In genomic region chr3:87765631-87766283, GRCm38 (mm10) we compare ENCODE assay signal across 11 mouse cellular contexts. TPM values are rescaled to one million over a fixed set of nuclear protein-coding genes. Genes with fewer than 3 reads are reported as not detected.
DNase-seq lines count a peak whose midpoint lies in the region; TF ChIP-seq lines count a peak whose summit lies in the region.
"Had no signal": no experiment of that assay in that cellular context is flagged by ENCODE, and none has a peak within 500 bp of the region (broad histone marks: within the 10 kb centered on the region; RNA-seq: fewer than 3 reads in every experiment).

No protein-coding gene starts in this region.

- no peak for DNase-seq in heart, embryonic 10.5 days (ENCODE audit: low spot score)
- DNase-seq in heart, postnatal 4 days, result no peak
- DNase-seq in thymus, postnatal 4 days, result peak; percentile 36
- no peak for DNase-seq in thymus, adult 18-20 months
- DNase-seq in limb, embryonic 10.5 days (ENCODE audit: low spot score), result no peak
- DNase-seq in retina, embryonic 14.5 days (ENCODE audit: low spot score), result no peak
- no peak for DNase-seq in layer of hippocampus, adult 9-11 months
- no peak for DNase-seq in thymus, adult 2 months
- DNase-seq: cerebellum, adult 9-10 months; gastrocnemius, postnatal 14 days had no signal

- no peak overlapping the region for H3K4me3 ChIP-seq in heart, embryonic 10.5 days
- H3K4me3 ChIP-seq in limb, embryonic 10.5 days, result peak overlapping the region; percentile 16; the same call in 1 of the 2 replicates
- H3K4me3 ChIP-seq in thymus, adult 2 months (ENCODE audit: control insufficient read depth, insufficient read depth, low read length), result no peak overlapping the region
- H3K4me3 ChIP-seq: myocyte had no signal

- H3K4me1 ChIP-seq in heart, embryonic 10.5 days, result peaks cover 58% of the 10 kb centered on the region
- H3K4me1 ChIP-seq in limb, embryonic 10.5 days, result peaks cover 85% of the 10 kb centered on the region
- H3K4me1 ChIP-seq in thymus, adult 2 months (replicated peaks; ENCODE audit: control insufficient read depth, insufficient read depth, low read length), result peaks cover 25% of the 10 kb centered on the region

- 66% methylated on average over 5 of the region's 5 CpGs for WGBS in heart, embryonic 10.5 days
- 73% methylated on average over 5 of the region's 5 CpGs for WGBS in limb, embryonic 10.5 days
- whole genome bisulfite sequencing in thymus, adult 2 months, result 86% methylated on average over 5 of the region's 5 CpGs

- H3K36me3 ChIP-seq in heart, embryonic 10.5 days, result no peaks in the 10 kb centered on the region
- H3K36me3 ChIP-seq in limb, embryonic 10.5 days, result no peaks in the 10 kb centered on the region
- H3K36me3 ChIP-seq in thymus, adult 2 months (ENCODE audit: control insufficient read depth, insufficient read depth, low read length), result no peaks in the 10 kb centered on the region

- H3K27me3 ChIP-seq in heart, embryonic 10.5 days (ENCODE audit: insufficient read depth, poor library complexity, severe bottlenecking), result peaks cover 53% of the 10 kb centered on the region
- peaks cover 18% of the 10 kb centered on the region for H3K27me3 ChIP-seq in limb, embryonic 10.5 days (ENCODE audit: low read depth, poor library complexity, severe bottlenecking)
- no peaks in the 10 kb centered on the region; the same call in 1 of the 2 replicates for H3K27me3 ChIP-seq in thymus, adult 2 months (ENCODE audit: control insufficient read depth, insufficient read depth, low read length)

- H3K9me3 ChIP-seq in heart, embryonic 10.5 days, result no peaks in the 10 kb centered on the region
- H3K9me3 ChIP-seq in limb, embryonic 10.5 days (replicated peaks), result no peaks in the 10 kb centered on the region

- H3K27ac ChIP-seq in heart, embryonic 10.5 days, result peak overlapping the region; percentile 84; the same call in 1 of the 2 replicates
- H3K27ac ChIP-seq in limb, embryonic 10.5 days, result peak overlapping the region; percentile 87
- no peak overlapping the region for H3K27ac ChIP-seq in thymus, adult 2 months (ENCODE audit: control insufficient read depth, insufficient read depth, low read length)

- no peak for TF ChIP-seq CTCF in thymus, adult 2 months (IDR thresholded peaks at IDR 0.05; ENCODE audit: borderline replicate concordance, control insufficient read depth, extremely low read depth, insufficient read depth, low read length, poor library complexity)

- no peak for TF ChIP-seq POLR2A in thymus, adult 2 months (IDR thresholded peaks at IDR 0.05; ENCODE audit: control insufficient read depth, extremely low read depth, insufficient read depth, low read length, poor library complexity)

RNA-seq across cellular contexts. Expression of gene Lrrc71, which starts 17.3 kb away (rescaled TPM):
- polyA plus RNA-seq in heart, embryonic 10.5 days (2016; fragmentation: Nextera tagmentation; extraction: Ambion mirVana), result 0.30 and 0.63 TPM in 2 replicates
- under 1 TPM; 0.50 to 0.57 TPM for total RNA-seq in heart, postnatal 4 days (2021)
- 0.31 and 0.43 TPM in 2 replicates for polyA plus RNA-seq in limb, embryonic 10.5 days (2016; fragmentation: Nextera tagmentation; extraction: Ambion mirVana)
- polyA plus RNA-seq in thymus, adult 2 months (2012; rRNA removed), result 0.39 and 0.56 TPM in 2 replicates

RNA-seq across cellular contexts. Expression of gene Ntrk1, which starts 29.2 kb away (rescaled TPM):
- polyA plus RNA-seq in heart, embryonic 10.5 days (2016; fragmentation: Nextera tagmentation; extraction: Ambion mirVana), result 0.05 and 0.68 TPM in 2 replicates
- under 1 TPM; 0.09 to 0.10 TPM for total RNA-seq in heart, postnatal 4 days (2021)
- 0.28 and 0.29 TPM in 2 replicates for polyA plus RNA-seq in limb, embryonic 10.5 days (2016; fragmentation: Nextera tagmentation; extraction: Ambion mirVana)
- polyA plus RNA-seq in thymus, adult 2 months (2012; rRNA removed), result 0.67 and 0.89 TPM in 2 replicates
- total RNA-seq: gastrocnemius, postnatal 14 days had no signal
- polyA plus RNA-seq: myocyte had no signal

RNA-seq across cellular contexts. Expression of gene Insrr, which starts 31.0 kb away (rescaled TPM):
- polyA plus RNA-seq in heart, embryonic 10.5 days (2016; fragmentation: Nextera tagmentation; extraction: Ambion mirVana), result 0.07 TPM in 1 of 2 replicates, not detected in the other
- under 1 TPM in 1 of 2 experiments, not detected in 1; 0.07 TPM for total RNA-seq in heart, postnatal 4 days (2021)
- polyA plus RNA-seq in limb, embryonic 10.5 days (2016; fragmentation: Nextera tagmentation; extraction: Ambion mirVana), result 0.05 and 0.16 TPM in 2 replicates
- 0.58 and 0.64 TPM in 2 replicates for polyA plus RNA-seq in thymus, adult 2 months (2012; rRNA removed)
- polyA plus RNA-seq: myocyte had no signal

RNA-seq across cellular contexts. Expression of gene Pear1, which starts 58.3 kb away (rescaled TPM):
- 14.3 and 14.8 TPM in 2 replicates for polyA plus RNA-seq in heart, embryonic 10.5 days (2016; fragmentation: Nextera tagmentation; extraction: Ambion mirVana)
- 10 to 100 TPM; 24.8 to 26.1 TPM for total RNA-seq in heart, postnatal 4 days (2021)
- 13.8 and 17.7 TPM in 2 replicates for polyA plus RNA-seq in limb, embryonic 10.5 days (2016; fragmentation: Nextera tagmentation; extraction: Ambion mirVana)
- 17.5 and 19.8 TPM in 2 replicates for polyA plus RNA-seq in thymus, adult 2 months (2012; rRNA removed)
